Mouse (Mus musculus): ENCODE results near the gene Greb1. TPM values are rescaled to one million over a fixed set of nuclear protein-coding genes. Genes with fewer than 3 reads are reported as not detected.

The Greb1 gene
- 1.6 and 2.5 TPM in 2 replicates for polyA plus RNA-seq (2014; fragmentation: Nextera tagmentation; extraction: Ambion mirVana)

DNA sequence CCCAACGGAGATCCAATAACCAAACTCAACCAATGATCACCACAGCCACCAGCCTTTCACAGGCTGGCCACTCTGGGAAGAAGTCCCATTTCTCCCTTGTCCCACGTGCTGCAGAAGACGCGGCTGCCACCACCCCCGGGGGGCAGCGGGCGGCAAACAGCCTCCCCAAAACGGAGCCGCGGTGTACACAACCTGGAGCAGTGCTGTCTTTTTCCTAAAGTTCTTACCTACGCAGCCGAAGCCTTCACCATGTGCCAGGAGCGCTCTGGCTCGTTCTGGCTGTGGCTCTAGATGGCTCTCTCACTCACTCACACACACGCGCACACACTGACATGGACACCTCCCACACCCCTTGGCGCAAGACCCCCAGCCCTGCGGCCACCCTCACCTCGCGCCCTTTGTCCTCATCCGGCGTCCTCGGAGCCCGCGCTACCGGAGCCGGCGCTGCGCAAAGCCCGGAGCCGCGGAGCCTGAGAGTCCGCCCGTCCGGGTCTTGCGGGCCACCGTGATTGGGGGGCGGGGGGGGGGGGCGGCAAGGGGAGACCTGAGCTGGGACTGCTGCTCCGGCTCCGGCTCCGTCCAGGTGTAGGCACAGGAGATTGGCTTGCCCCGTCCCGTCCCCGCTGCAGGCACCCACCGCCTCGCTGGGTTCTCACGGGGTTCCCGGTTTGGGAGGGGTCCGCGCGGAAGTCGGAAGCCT is at the start of gene Greb1:
Gene Greb1, minus strand, starts transcription at position 628 of the 700 bp plus-strand sequence.
- DNase-seq: peak; percentile 75
- Histone ChIP-seq H3K4me3 (replicated peaks; ENCODE audit: low read depth, low read length) (peak within 1 kb of the TSS; percentile 57), H3K27me3 (ENCODE audit: control insufficient read depth, insufficient read depth, low read length) (peaks cover 3% of the 10 kb centered on the region; the same call in 1 of the 2 replicates), H3K4me2 (ENCODE audit: low read length) (peak within 1 kb of the TSS; percentile 95), H3K9me3 (ENCODE audit: control insufficient read depth, low read length) (no peaks in the 10 kb centered on the region), H3K9ac (replicated peaks; ENCODE audit: low read length) (peak within 1 kb of the TSS; percentile 75), H3K4me1 (ENCODE audit: control insufficient read depth, insufficient read depth, low read length) (0 out of 2 replicates have a peak, but pooled peaks cover 8% of the 10 kb centered on the region), H3K27ac (replicated peaks; ENCODE audit: low read depth, low read length) (0 out of 2 replicates have a peak within 1 kb of the TSS, but pooled peaks have one; percentile 14), H3K36me3 (ENCODE audit: control insufficient read depth, insufficient read depth, low read length) (no peaks in the 10 kb centered on the region)
- under 1% methylated on average over 49 of the region's 53 CpGs for WGBS
- peak; percentile 75 for ATAC-seq (ENCODE audit: low FRiP score, low TSS enrichment)

DNA sequence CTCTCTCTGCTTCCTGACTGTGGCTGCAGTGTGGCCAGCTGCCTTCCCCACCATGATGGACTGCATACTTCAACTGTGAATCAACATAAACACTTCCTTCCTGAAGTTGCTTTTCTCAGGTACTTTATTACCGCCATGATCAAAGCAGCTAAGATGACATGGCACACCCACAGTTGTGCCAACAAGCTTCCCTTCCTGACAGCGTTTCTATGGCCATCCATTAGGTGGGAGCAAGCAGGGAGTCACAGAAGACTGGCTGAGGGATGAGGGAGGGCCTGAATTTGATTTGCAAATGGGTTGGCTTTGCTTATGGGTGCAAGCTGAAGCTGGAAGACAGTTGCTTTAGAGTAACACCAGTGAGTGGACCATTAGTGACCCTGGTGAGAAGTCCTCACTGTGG is 49.1 kb upstream of the Greb1 start:
- no peak for DNase-seq
- H3K4me3 ChIP-seq (replicated peaks; ENCODE audit: low read depth, low read length): no peak overlapping the region
- no peaks in the 10 kb centered on the region for H3K36me3 ChIP-seq (ENCODE audit: control insufficient read depth, insufficient read depth, low read length)
- no peaks in the 10 kb centered on the region for H3K9me3 ChIP-seq (ENCODE audit: control insufficient read depth, low read length)
- WGBS: 73% methylated on average over 2 of the region's 2 CpGs
- H3K27ac ChIP-seq (replicated peaks; ENCODE audit: low read depth, low read length): no peak overlapping the region
- no peak overlapping the region for H3K4me2 ChIP-seq (ENCODE audit: low read length)
- no peak overlapping the region for H3K9ac ChIP-seq (replicated peaks; ENCODE audit: low read length)
- ATAC-seq (ENCODE audit: low FRiP score, low TSS enrichment): no peak
- H3K4me1 ChIP-seq (ENCODE audit: control insufficient read depth, insufficient read depth, low read length): 0 out of 2 replicates have a peak, but pooled peaks cover under 1% of the 10 kb centered on the region
- no peaks in the 10 kb centered on the region for H3K27me3 ChIP-seq (ENCODE audit: control insufficient read depth, insufficient read depth, low read length)

DNA sequence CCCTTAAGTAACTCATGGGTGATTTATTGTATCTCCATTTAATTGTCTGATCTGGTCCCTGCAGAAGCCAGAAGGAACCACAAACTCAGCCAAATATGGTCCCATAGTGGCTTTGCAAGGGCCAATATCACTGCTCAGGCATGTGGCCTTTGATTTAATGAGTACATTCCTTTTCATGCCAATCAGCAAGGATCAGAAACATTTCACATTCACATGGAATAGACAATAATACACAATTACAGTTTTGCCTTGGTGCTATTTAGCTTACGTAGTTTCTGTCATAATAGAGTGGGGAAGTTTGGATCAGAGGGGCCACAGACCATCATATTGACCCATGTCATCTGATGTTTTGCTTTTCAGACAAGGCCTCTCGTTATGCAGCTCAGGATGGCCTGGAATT is 47.8 kb upstream of the Greb1 start:
- WGBS: 90% methylated on average over 2 of the region's 2 CpGs
- no peak overlapping the region for H3K9ac ChIP-seq (replicated peaks; ENCODE audit: low read length)
- H3K9me3 ChIP-seq (ENCODE audit: control insufficient read depth, low read length): no peaks in the 10 kb centered on the region
- no peak overlapping the region for H3K4me3 ChIP-seq (replicated peaks; ENCODE audit: low read depth, low read length)
- no peaks in the 10 kb centered on the region for H3K36me3 ChIP-seq (ENCODE audit: control insufficient read depth, insufficient read depth, low read length)
- H3K27ac ChIP-seq (replicated peaks; ENCODE audit: low read depth, low read length): no peak overlapping the region
- no peaks in the 10 kb centered on the region for H3K27me3 ChIP-seq (ENCODE audit: control insufficient read depth, insufficient read depth, low read length)
- no peak for DNase-seq
- H3K4me1 ChIP-seq (ENCODE audit: control insufficient read depth, insufficient read depth, low read length): no peaks in the 10 kb centered on the region
- no peak overlapping the region for H3K4me2 ChIP-seq (ENCODE audit: low read length)
- no peak for ATAC-seq (ENCODE audit: low FRiP score, low TSS enrichment)

DNA sequence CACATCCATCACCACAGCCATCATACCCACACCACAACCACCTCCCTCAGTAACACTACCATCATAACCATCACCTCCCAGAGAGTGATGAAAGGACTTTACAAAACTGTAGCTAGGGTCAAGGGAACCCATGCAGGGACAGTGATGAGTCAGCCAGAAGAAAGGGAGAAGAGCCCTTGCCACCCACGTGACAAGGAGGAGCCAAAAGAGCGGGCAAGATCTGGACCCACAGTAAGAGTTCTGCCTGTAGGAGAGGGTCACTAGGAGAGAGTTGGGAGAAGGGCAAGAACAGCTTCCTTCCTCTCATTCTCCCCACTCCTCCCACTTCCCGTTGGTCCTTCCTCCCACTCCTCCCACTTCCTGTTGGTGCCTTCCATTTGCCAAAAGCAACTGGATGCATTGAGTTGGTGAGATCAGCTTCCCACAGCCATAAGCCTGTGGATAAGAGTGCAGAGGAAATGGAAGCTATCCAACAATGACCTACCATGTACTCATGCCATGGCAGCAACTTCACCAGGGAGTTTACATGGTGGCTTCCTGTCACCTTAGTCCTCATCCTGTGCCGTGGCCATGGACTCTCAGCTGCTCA is 46.6 kb upstream of the Greb1 start:
- Histone ChIP-seq H3K9me3 (ENCODE audit: control insufficient read depth, low read length) (no peaks in the 10 kb centered on the region), H3K9ac (replicated peaks; ENCODE audit: low read length) (no peak overlapping the region), H3K36me3 (ENCODE audit: control insufficient read depth, insufficient read depth, low read length) (no peaks in the 10 kb centered on the region), H3K27ac (replicated peaks; ENCODE audit: low read depth, low read length) (no peak overlapping the region), H3K4me3 (replicated peaks; ENCODE audit: low read depth, low read length) (no peak overlapping the region), H3K27me3 (ENCODE audit: control insufficient read depth, insufficient read depth, low read length) (no peaks in the 10 kb centered on the region), H3K4me1 (ENCODE audit: control insufficient read depth, insufficient read depth, low read length) (no peaks in the 10 kb centered on the region), H3K4me2 (ENCODE audit: low read length) (no peak overlapping the region)
- no peak for DNase-seq
- no peak for ATAC-seq (ENCODE audit: low FRiP score, low TSS enrichment)
- WGBS: 98% methylated on average over 4 of the region's 4 CpGs

DNA sequence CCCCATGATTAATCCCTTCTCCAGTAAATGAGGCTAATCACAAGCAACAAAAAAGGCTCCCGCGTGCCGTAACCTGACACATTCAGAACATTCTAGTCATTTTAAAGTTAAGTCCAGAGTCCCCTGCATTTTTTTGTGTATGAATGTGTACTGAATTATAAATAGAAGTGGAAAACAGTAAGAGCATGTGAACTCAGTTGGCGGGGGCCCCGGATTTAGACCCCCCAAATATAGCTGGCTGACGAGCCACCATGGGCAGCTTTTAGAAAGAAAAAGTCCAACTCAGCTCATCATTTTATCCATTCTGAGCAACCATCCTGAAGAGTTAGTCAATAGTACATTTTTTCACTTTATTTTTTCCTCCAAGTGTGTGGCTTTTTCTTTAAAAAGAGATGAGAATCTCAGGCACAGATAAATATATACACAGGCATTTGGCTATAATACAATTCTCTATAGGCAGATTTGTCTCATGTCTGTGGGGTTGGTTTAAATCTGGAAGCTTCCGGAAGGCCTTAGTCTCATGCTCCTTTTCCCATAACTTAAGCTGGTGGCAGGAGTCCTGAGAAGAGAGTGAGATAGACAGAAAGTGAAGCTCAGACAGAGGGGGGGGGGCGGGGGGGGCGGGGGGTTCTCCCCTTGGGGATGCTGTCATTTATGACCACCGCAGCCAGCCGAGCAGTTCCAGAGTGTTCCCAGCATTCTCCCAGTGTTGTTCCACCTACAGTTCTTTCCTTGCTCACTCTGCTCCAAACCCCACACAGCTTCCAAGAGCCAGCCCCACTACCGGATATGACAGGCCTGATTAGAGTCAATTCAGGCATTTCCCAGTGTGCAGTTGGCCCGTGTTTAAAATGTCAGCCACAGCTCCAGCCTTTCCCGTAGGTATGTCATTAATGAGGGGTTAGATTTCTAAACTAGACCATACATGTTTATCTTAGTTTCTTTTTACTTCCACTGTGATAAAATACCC is 44.2 kb upstream of the Greb1 start:
- Histone ChIP-seq H3K36me3 (ENCODE audit: control insufficient read depth, insufficient read depth, low read length) (no peaks in the 10 kb centered on the region), H3K9ac (replicated peaks; ENCODE audit: low read length) (no peak overlapping the region), H3K4me3 (replicated peaks; ENCODE audit: low read depth, low read length) (no peak overlapping the region), H3K27ac (replicated peaks; ENCODE audit: low read depth, low read length) (no peak overlapping the region), H3K9me3 (ENCODE audit: control insufficient read depth, low read length) (no peaks in the 10 kb centered on the region), H3K4me2 (ENCODE audit: low read length) (no peak overlapping the region), H3K27me3 (ENCODE audit: control insufficient read depth, insufficient read depth, low read length) (no peaks in the 10 kb centered on the region), H3K4me1 (ENCODE audit: control insufficient read depth, insufficient read depth, low read length) (no peaks in the 10 kb centered on the region)
- peak; percentile 30 for DNase-seq
- no peak for ATAC-seq (ENCODE audit: low FRiP score, low TSS enrichment)
- 63% methylated on average over 14 of the region's 14 CpGs for WGBS

DNA sequence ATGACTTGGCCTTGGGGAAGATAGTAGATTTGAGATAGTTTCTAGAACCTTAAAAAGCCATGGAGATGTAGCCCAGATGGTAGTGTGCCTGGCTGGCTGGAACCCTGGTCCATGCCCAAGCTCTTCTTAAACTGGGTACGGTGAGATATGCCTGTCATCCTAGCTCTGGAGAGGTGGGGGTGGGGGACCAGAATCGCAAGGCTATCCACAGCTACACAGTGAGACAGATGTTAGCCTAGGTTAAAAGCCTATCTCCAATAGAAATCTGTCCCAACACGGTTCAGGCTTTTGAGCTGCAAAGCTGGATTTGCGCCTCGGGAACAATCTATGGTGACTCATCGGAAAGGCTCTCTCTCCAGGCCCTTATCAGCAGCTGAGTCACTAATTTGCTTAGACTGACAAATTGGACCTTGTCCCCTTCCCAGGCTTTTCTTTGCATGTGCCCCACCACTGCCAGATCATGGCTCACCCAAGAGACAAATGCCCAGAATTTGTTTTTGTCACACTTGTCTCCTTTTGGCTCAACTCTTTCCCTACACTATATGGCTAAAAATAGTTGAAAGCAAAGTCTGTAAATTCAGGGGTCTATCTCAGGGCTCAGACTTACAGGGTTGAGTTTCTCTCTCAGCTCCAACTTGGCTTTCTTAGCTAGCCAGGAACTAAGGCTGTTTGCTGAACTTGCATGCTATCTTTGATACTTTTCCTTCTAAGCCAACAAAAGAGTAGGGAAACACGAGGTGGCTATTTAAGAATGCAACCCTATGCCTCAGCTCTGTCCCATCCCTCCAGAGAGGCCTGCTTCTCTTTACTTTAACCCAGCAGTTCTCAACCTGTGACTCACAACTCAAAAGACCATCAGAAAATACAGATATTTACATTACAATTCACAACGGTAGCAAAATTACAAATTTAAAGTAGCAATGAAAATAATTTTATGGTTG is 40.4 kb upstream of the Greb1 start:
- no peaks in the 10 kb centered on the region for H3K27me3 ChIP-seq (ENCODE audit: control insufficient read depth, insufficient read depth, low read length)
- H3K9ac ChIP-seq (replicated peaks; ENCODE audit: low read length): no peak overlapping the region
- no peaks in the 10 kb centered on the region for H3K4me1 ChIP-seq (ENCODE audit: control insufficient read depth, insufficient read depth, low read length)
- H3K4me2 ChIP-seq (ENCODE audit: low read length): no peak overlapping the region
- WGBS: 84% methylated on average over 8 of the region's 8 CpGs
- H3K4me3 ChIP-seq (replicated peaks; ENCODE audit: low read depth, low read length): no peak overlapping the region
- no peaks in the 10 kb centered on the region for H3K36me3 ChIP-seq (ENCODE audit: control insufficient read depth, insufficient read depth, low read length)
- peaks cover 5% of the 10 kb centered on the region; the same call in 1 of the 2 replicates for H3K9me3 ChIP-seq (ENCODE audit: control insufficient read depth, low read length)
- DNase-seq: no peak
- no peak for ATAC-seq (ENCODE audit: low FRiP score, low TSS enrichment)
- H3K27ac ChIP-seq (replicated peaks; ENCODE audit: low read depth, low read length): no peak overlapping the region

DNA sequence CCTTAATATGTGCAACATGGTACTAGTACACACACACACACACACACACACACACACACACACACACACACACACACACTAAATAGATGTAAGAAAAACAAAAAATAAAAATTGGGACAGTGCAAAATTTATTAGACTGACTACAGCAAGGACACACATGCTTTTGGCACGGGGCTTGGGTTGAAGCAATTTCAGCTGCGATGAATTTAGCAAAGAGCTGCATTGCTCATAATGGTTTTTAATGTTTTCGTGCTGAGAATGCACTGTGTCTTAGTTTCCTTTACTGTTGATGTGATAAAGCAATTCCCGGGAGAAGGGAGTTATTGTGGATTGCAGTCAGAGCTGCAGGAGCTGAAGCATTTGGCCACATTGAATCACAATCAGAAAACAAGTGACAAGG is 37.1 kb upstream of the Greb1 start:
- Histone ChIP-seq H3K4me3 (replicated peaks; ENCODE audit: low read depth, low read length) (no peak overlapping the region), H3K27me3 (ENCODE audit: control insufficient read depth, insufficient read depth, low read length) (no peaks in the 10 kb centered on the region), H3K4me2 (ENCODE audit: low read length) (no peak overlapping the region), H3K27ac (replicated peaks; ENCODE audit: low read depth, low read length) (no peak overlapping the region), H3K9me3 (ENCODE audit: control insufficient read depth, low read length) (peaks cover 5% of the 10 kb centered on the region; the same call in 1 of the 2 replicates), H3K9ac (replicated peaks; ENCODE audit: low read length) (no peak overlapping the region), H3K4me1 (ENCODE audit: control insufficient read depth, insufficient read depth, low read length) (no peaks in the 10 kb centered on the region), H3K36me3 (ENCODE audit: control insufficient read depth, insufficient read depth, low read length) (no peaks in the 10 kb centered on the region)
- DNase-seq (no peak), ATAC-seq (ENCODE audit: low FRiP score, low TSS enrichment) (no peak)
- 96% methylated on average over 4 of the region's 4 CpGs for WGBS

DNA sequence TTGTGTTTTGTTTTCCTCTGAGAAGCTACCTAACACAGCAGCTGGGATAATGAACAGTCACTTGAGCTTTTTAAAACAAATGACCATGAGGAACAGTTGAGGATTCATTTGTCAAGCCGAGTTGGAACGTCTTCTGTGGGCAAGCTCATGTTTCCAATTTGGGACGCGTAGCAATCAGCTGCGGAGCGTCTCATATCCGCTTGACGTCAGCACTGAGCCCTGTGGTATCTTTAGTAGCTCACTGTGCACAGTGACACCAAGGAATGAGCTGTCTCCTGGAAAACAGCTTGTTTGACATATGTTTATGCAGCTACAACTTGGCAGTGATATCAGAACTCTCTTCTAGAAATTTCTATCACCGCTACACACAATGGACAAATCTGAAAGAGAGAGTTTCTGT is 35.5 kb upstream of the Greb1 start:
- no peak overlapping the region for H3K27ac ChIP-seq (replicated peaks; ENCODE audit: low read depth, low read length)
- no peaks in the 10 kb centered on the region for H3K4me1 ChIP-seq (ENCODE audit: control insufficient read depth, insufficient read depth, low read length)
- 85% methylated on average over 9 of the region's 9 CpGs for whole genome bisulfite sequencing
- no peak overlapping the region for H3K9ac ChIP-seq (replicated peaks; ENCODE audit: low read length)
- H3K4me3 ChIP-seq (replicated peaks; ENCODE audit: low read depth, low read length): no peak overlapping the region
- no peaks in the 10 kb centered on the region for H3K27me3 ChIP-seq (ENCODE audit: control insufficient read depth, insufficient read depth, low read length)
- H3K4me2 ChIP-seq (ENCODE audit: low read length): no peak overlapping the region
- DNase-seq: no peak
- no peaks in the 10 kb centered on the region for H3K36me3 ChIP-seq (ENCODE audit: control insufficient read depth, insufficient read depth, low read length)
- no peak for ATAC-seq (ENCODE audit: low FRiP score, low TSS enrichment)
- H3K9me3 ChIP-seq (ENCODE audit: control insufficient read depth, low read length): peaks cover 5% of the 10 kb centered on the region; the same call in 1 of the 2 replicates
